Mouse (Mus musculus) lung, postnatal 0 days (tissue): ENCODE results near the gene Mthfr. TPM values are rescaled to one million over a fixed set of nuclear protein-coding genes. Genes with fewer than 3 reads are reported as not detected.
A peak's percentile ranks its signal among the peaks of the same experiment; 100 is the strongest.

Source experiments
- ATAC-seq: fragments of 200-750 bp; cut with Nextera tagmentation; 2 replicates; pipeline ENCODE4 v1.8.0; 2017; ENCODE audit warnings: moderate library complexity
- DNase-seq: peaks from one replicate; pipeline ENCODE4 v3.0.0-alpha.2; 2016; ENCODE audit warnings: low spot score
- H3K27ac ChIP-seq: fragments of 300-500 bp; sonication (generic); 2 replicates; pipeline ENCODE4 v1.5.1; 2014; ENCODE audit warnings: antibody characterized with exemption, mild to moderate bottlenecking, low read length, mixed read lengths
- H3K27me3 ChIP-seq: fragments of 300-500 bp; sonication (generic); replicated peaks from 2 replicates; pipeline ENCODE4 v1.6.1; 2014; ENCODE audit warnings: low read length, mixed read lengths; ENCODE audit not compliant: insufficient read depth
- H3K36me3 ChIP-seq: fragments of 300-500 bp; sonication (generic); 2 replicates; pipeline ENCODE4 v1.6.1; 2014; ENCODE audit warnings: low read length, mixed read lengths; ENCODE audit not compliant: insufficient read depth
- H3K4me1 ChIP-seq: fragments of 300-500 bp; sonication (generic); 2 replicates; pipeline ENCODE4 v1.6.1; 2014; ENCODE audit warnings: antibody characterized with exemption, low read depth, low read length, mixed read lengths; ENCODE audit not compliant: insufficient read depth
- H3K4me2 ChIP-seq: fragments of 300-500 bp; sonication (generic); replicated peaks from 2 replicates; pipeline ENCODE4 v1.6.1; 2014; ENCODE audit warnings: low read depth, mild to moderate bottlenecking, low read length, moderate library complexity, mixed read lengths
- H3K4me3 ChIP-seq: fragments of 300-500 bp; sonication (generic); 2 replicates; pipeline ENCODE4 v1.5.1; 2014; ENCODE audit warnings: low read depth, low read length
- H3K9ac ChIP-seq: fragments of 300-500 bp; sonication (generic); replicated peaks from 2 replicates; pipeline ENCODE4 v1.6.1; 2014; ENCODE audit warnings: low read depth, mild to moderate bottlenecking
- H3K9me3 ChIP-seq: fragments of 300-500 bp; sonication (generic); 2 replicates; pipeline ENCODE4 v1.6.1; 2016; ENCODE audit warnings: low read length, mixed read lengths
- CTCF ChIP-seq: IDR thresholded peaks from 2 replicates; pipeline ENCODE4 v1.5.1; 2016; ENCODE audit warnings: antibody characterized with exemption, mild to moderate bottlenecking
- EP300 ChIP-seq: IDR thresholded peaks from 2 replicates; pipeline ENCODE4 v1.6.1; 2016; ENCODE audit warnings: antibody characterized with exemption, mild to moderate bottlenecking, control low read depth
- WGBS: fragments of 180-500 bp; shearing (Covaris S2); extraction: QIAGEN DNeasy Blood & Tissue Kit; methylation state at CpG from one replicate; pipeline ENCODE4 v1.1.7; 2014; 5-methylcytosine and 5-hydroxymethylcytosine counted together
- polyA plus RNA-seq: library from polyadenylated mRNA; unstranded; fragments of >200 nt; fragmentation: Nextera tagmentation; extraction: Ambion mirVana; gene quantifications from 2 replicates; pipeline ENCODE4 v1.2.1, GENCODE M21; 2015

Mthfr gene
- polyA plus RNA-seq, 1 experiment from 2014 or later: 14.0 TPM

GRCm38 (mm10) chr4:148058993-148059392, 20.1 kb downstream of the Mthfr start:
- H3K27ac ChIP-seq: no peak overlapping the region
- H3K9ac ChIP-seq: no peak overlapping the region
- H3K4me1 ChIP-seq: peaks cover 4% of the 10 kb centered on the region; the same call in 1 of the 2 replicates
- no peaks in the 10 kb centered on the region for H3K27me3 ChIP-seq
- H3K4me3 ChIP-seq: no peak overlapping the region
- no peak for TF ChIP-seq EP300
- H3K4me2 ChIP-seq: no peak overlapping the region
- peaks cover 24% of the 10 kb centered on the region for H3K36me3 ChIP-seq
- no peaks in the 10 kb centered on the region for H3K9me3 ChIP-seq
- 90% methylated on average over 6 of the region's 6 CpGs for WGBS
- DNase-seq (no peak), ATAC-seq (no peak)

- no peak overlapping the region for H3K27ac ChIP-seq
- peak; percentile 84 for TF ChIP-seq CTCF
- TF ChIP-seq EP300: no peak
- no peak overlapping the region for H3K4me3 ChIP-seq
- H3K27me3 ChIP-seq: no peaks in the 10 kb centered on the region
- H3K4me2 ChIP-seq: no peak overlapping the region; the same call in 1 of the 2 replicates
- peaks cover 4% of the 10 kb centered on the region; the same call in 1 of the 2 replicates for H3K4me1 ChIP-seq
- no peak overlapping the region for H3K9ac ChIP-seq
- 36% methylated on average over 13 of the region's 13 CpGs for WGBS
- H3K36me3 ChIP-seq: peaks cover 17% of the 10 kb centered on the region
- no peaks in the 10 kb centered on the region for H3K9me3 ChIP-seq
- peak; percentile 81 for ATAC-seq
- peak; percentile 76 for DNase-seq
Measured at GRCm38 (mm10) chr4:148060120-148061085, 21.5 kb downstream of the Mthfr start.

- 86% methylated on average over 9 of the region's 9 CpGs for WGBS
- peaks cover 10% of the 10 kb centered on the region for H3K36me3 ChIP-seq
- peaks cover 4% of the 10 kb centered on the region; the same call in 1 of the 2 replicates for H3K4me1 ChIP-seq
Measured at GRCm38 (mm10) chr4:148061086-148061480, 22.2 kb downstream of the Mthfr start.

GRCm38 (mm10) chr4:148065702-148066400, 27.0 kb downstream of the Mthfr start:
- H3K27ac ChIP-seq: no peak overlapping the region
- ATAC-seq: 0 out of 2 replicates have a peak, but pooled peaks have one; percentile 39
- H3K4me3 ChIP-seq: no peak overlapping the region
- WGBS: 37% methylated on average over 6 of the region's 6 CpGs
- no peaks in the 10 kb centered on the region for H3K9me3 ChIP-seq
- no peak overlapping the region for H3K9ac ChIP-seq
- H3K4me2 ChIP-seq: no peak overlapping the region
- no peaks in the 10 kb centered on the region for H3K4me1 ChIP-seq
- H3K27me3 ChIP-seq: no peaks in the 10 kb centered on the region
- peak; percentile 57 for DNase-seq
- H3K36me3 ChIP-seq: no peaks in the 10 kb centered on the region
- TF ChIP-seq EP300: no peak
- TF ChIP-seq CTCF: peak; percentile 46

More at GRCm38 (mm10) chr4:148061086-148061480, 22.2 kb downstream of the Mthfr start:
- no peak overlapping the region for H3K4me2 ChIP-seq
- H3K27me3 ChIP-seq: no peaks in the 10 kb centered on the region
- ATAC-seq (no peak), DNase-seq (no peak)
- no peaks in the 10 kb centered on the region for H3K9me3 ChIP-seq
- H3K27ac ChIP-seq: no peak overlapping the region
- no peak overlapping the region for H3K4me3 ChIP-seq
- TF ChIP-seq EP300 (no peak), CTCF (no peak)
- no peak overlapping the region for H3K9ac ChIP-seq

GRCm38 (mm10) chr4:148066401-148066744, 27.5 kb downstream of the Mthfr start:
- Histone ChIP-seq H3K9me3 (no peaks in the 10 kb centered on the region), H3K4me2 (no peak overlapping the region), H3K4me3 (no peak overlapping the region), H3K27ac (no peak overlapping the region), H3K4me1 (no peaks in the 10 kb centered on the region), H3K9ac (no peak overlapping the region), H3K36me3 (no peaks in the 10 kb centered on the region), H3K27me3 (no peaks in the 10 kb centered on the region)
- DNase-seq (no peak), ATAC-seq (peak; percentile 42)
- no peak for TF ChIP-seq CTCF
- 48% methylated on average over 9 of the region's 9 CpGs for WGBS

GRCm38 (mm10) chr4:148067346-148067745, 28.5 kb downstream of the Mthfr start:
- H3K9ac ChIP-seq: no peak overlapping the region
- no peak overlapping the region for H3K27ac ChIP-seq
- DNase-seq (no peak), ATAC-seq (no peak)
- 81% methylated on average over 8 of the region's 8 CpGs for WGBS
- TF ChIP-seq CTCF: no peak
- no peaks in the 10 kb centered on the region for H3K9me3 ChIP-seq
- no peak overlapping the region for H3K4me3 ChIP-seq
- no peaks in the 10 kb centered on the region for H3K36me3 ChIP-seq
- H3K27me3 ChIP-seq: no peaks in the 10 kb centered on the region
- no peaks in the 10 kb centered on the region for H3K4me1 ChIP-seq
- no peak overlapping the region for H3K4me2 ChIP-seq
